Mouse (Mus musculus) lung, postnatal 4 days (tissue): ENCODE results near the gene Bcr.

Experiments used
- DNase-seq, 2 experiments: peaks; one replicate each; pipeline ENCODE4 v3.0.0; 2021

The Bcr gene

GRCm38 (mm10) chr10:75186551-75186950 lies 126.2 kb downstream of the Bcr start:
- DNase-seq, result peak; percentile 74 to 89

- peak; percentile 63 to 88 for DNase-seq
Observed at GRCm38 (mm10) chr10:75187366-75188056, 127.1 kb downstream of the Bcr start.

GRCm38 (mm10) chr10:75191647-75192046 lies 131.3 kb downstream of the Bcr start:
- no peak for DNase-seq

- DNase-seq, result no peak
Observed at GRCm38 (mm10) chr10:75197817-75198216, 137.4 kb downstream of the Bcr start.

GRCm38 (mm10) chr10:75200733-75201132 lies 140.3 kb downstream of the Bcr start:
- peak; percentile 63 to 84 for DNase-seq

- DNase-seq, result no peak
Observed at GRCm38 (mm10) chr10:75206192-75206591, 145.8 kb downstream of the Bcr start.

- no peak for DNase-seq
Observed at GRCm38 (mm10) chr10:75210841-75211240, 150.4 kb downstream of the Bcr start.

GRCm38 (mm10) chr10:75211807-75212645 lies 151.6 kb downstream of the Bcr start, which contains the start of gene Specc1l:
Gene Specc1l, plus strand, starts transcription at chr10:75212073.
- DNase-seq, result peak; percentile 97 to 98

- DNase-seq, result peak in 1 of 2 experiments; percentile 20
Observed at GRCm38 (mm10) chr10:75212981-75213380, 152.6 kb downstream of the Bcr start.

- no peak for DNase-seq
Observed at GRCm38 (mm10) chr10:75220722-75221121, 160.3 kb downstream of the Bcr start.

GRCm38 (mm10) chr10:75221936-75222610 lies 161.7 kb downstream of the Bcr start:
- no peak for DNase-seq

- peak in 1 of 2 experiments; percentile 27 for DNase-seq
Observed at GRCm38 (mm10) chr10:75222611-75222998, 162.2 kb downstream of the Bcr start.

GRCm38 (mm10) chr10:75224154-75224553 lies 163.8 kb downstream of the Bcr start:
- DNase-seq, result no peak

GRCm38 (mm10) chr10:75224630-75225029 lies 164.2 kb downstream of the Bcr start:
- DNase-seq, result no peak

- no peak for DNase-seq
Observed at GRCm38 (mm10) chr10:75227381-75227780, 167.0 kb downstream of the Bcr start.

- DNase-seq, result peak; percentile 48 to 52
Observed at GRCm38 (mm10) chr10:75230572-75230971, 170.2 kb downstream of the Bcr start.

- DNase-seq, result no peak
Observed at GRCm38 (mm10) chr10:75231876-75232275, 171.5 kb downstream of the Bcr start.

GRCm38 (mm10) chr10:75232612-75233155 lies 172.3 kb downstream of the Bcr start:
- DNase-seq, result no peak

GRCm38 (mm10) chr10:75233489-75233888 lies 173.1 kb downstream of the Bcr start:
- no peak for DNase-seq
